Mouse (Mus musculus): ENCODE measurements around the gene Preb. TPM values are rescaled to one million over a fixed set of nuclear protein-coding genes. Genes with fewer than 3 reads are reported as not detected.

The Preb gene
- total RNA-seq, 2 experiments from 2014 or later, result 115 to 137 TPM

- peak; percentile 78 to 81 for DNase-seq
These were observed 38.7 kb downstream of the Preb start, which contains the start of gene Khk for GRCm38 (mm10) chr5:30921256-30922033. TSS of gene Khk (plus strand) at chr5:30921431.

- no peak for DNase-seq
These were observed 39.5 kb downstream of the Preb start for GRCm38 (mm10) chr5:30920621-30921020.

- no peak for DNase-seq
These were observed 40.1 kb downstream of the Preb start for GRCm38 (mm10) chr5:30919831-30920614.

- no peak for DNase-seq
These were observed 41.5 kb downstream of the Preb start for GRCm38 (mm10) chr5:30918691-30919090.

- no peak for DNase-seq
These were observed 42.1 kb downstream of the Preb start for GRCm38 (mm10) chr5:30917891-30918670.

GRCm38 (mm10) chr5:30917348-30917747 lies 42.8 kb downstream of the Preb start:
- DNase-seq, result no peak

- no peak for DNase-seq
These were observed 43.3 kb downstream of the Preb start for GRCm38 (mm10) chr5:30916841-30917240.

- DNase-seq, result peak; percentile 86 to 88
These were observed 44.2 kb downstream of the Preb start for GRCm38 (mm10) chr5:30915974-30916433.

- DNase-seq, result no peak
These were observed 44.7 kb downstream of the Preb start for GRCm38 (mm10) chr5:30915456-30915855.

- DNase-seq, result no peak
These were observed 45.3 kb downstream of the Preb start for GRCm38 (mm10) chr5:30914849-30915248.

- no peak for DNase-seq
These were observed 46.0 kb downstream of the Preb start for GRCm38 (mm10) chr5:30914101-30914635.

GRCm38 (mm10) chr5:30913060-30913841 lies 46.9 kb downstream of the Preb start, which contains the start of gene Emilin1:
TSS of gene Emilin1 (plus strand) at chr5:30913402.
- no peak for DNase-seq

- DNase-seq, result no peak
These were observed 48.0 kb downstream of the Preb start for GRCm38 (mm10) chr5:30912156-30912555.

GRCm38 (mm10) chr5:30910481-30910880 lies 49.7 kb downstream of the Preb start:
- DNase-seq, result no peak

- no peak for DNase-seq
These were observed 50.3 kb downstream of the Preb start for GRCm38 (mm10) chr5:30909863-30910262.

GRCm38 (mm10) chr5:30909300-30909659 lies 50.9 kb downstream of the Preb start:
- no peak for DNase-seq

GRCm38 (mm10) chr5:30908426-30909299 lies 51.5 kb downstream of the Preb start:
- DNase-seq, result no peak

GRCm38 (mm10) chr5:30907413-30908059 lies 52.6 kb downstream of the Preb start, which contains the start of gene Ost4:
TSS of gene Ost4 (minus strand) at chr5:30907788.
- DNase-seq, result peak; percentile 95

GRCm38 (mm10) chr5:30901860-30902259 lies 58.3 kb downstream of the Preb start:
- DNase-seq, result no peak

All from layer of hippocampus, postnatal 36 days (tissue).